Mouse (Mus musculus) ES-E14 (cell line): ENCODE measurements at regions not wholly inside any gene's neighbourhood (a gene's known extent, or its start where the extent isn't known, plus 50 kb on each side); places are given as distances from the start of the nearest gene placed in this dataset.

Experiments
- DNase-seq: peaks from one replicate; pipeline ENCODE4 v3.0.0-alpha.2; 2013; ENCODE audit warnings: low read depth, low spot score
- H3K27ac ChIP-seq: 2 replicates; pipeline ENCODE4 v1.5.1; 2012; ENCODE audit warnings: low read depth, mild to moderate bottlenecking, low read length, moderate library complexity, mixed read lengths; ENCODE audit not compliant: poor library complexity, insufficient read depth, severe bottlenecking
- H3K36me3 ChIP-seq: 2 replicates; pipeline ENCODE4 v1.6.1; 2012; ENCODE audit warnings: mild to moderate bottlenecking, low read length, moderate library complexity, mixed read lengths; ENCODE audit not compliant: control insufficient read depth, poor library complexity, insufficient read depth, severe bottlenecking
- H3K4me1 ChIP-seq, 2 experiments: fragments of 150-350 bp in 1 of 2; sonication (generic) in 1 of 2; 2 replicates each; pipeline ENCODE4 v1.6.1; 2012; ENCODE audit warnings: low read length in 2 of 2, mild to moderate bottlenecking in 1 of 2, mixed read lengths in 1 of 2; ENCODE audit not compliant: control insufficient read depth in 2 of 2, insufficient read depth in 2 of 2, poor library complexity in 1 of 2
- H3K4me3 ChIP-seq, 2 experiments: fragments of 150-350 bp in 1 of 2; sonication (generic) in 1 of 2; 2 replicates each; pipeline ENCODE4 v1.5.1; 2012; ENCODE audit warnings: low read length in 2 of 2, low read depth in 1 of 2, mild to moderate bottlenecking in 1 of 2, mixed read lengths in 1 of 2; ENCODE audit not compliant: insufficient read depth in 1 of 2, poor library complexity in 1 of 2, severe bottlenecking in 1 of 2
- H3K9ac ChIP-seq: 2 replicates; pipeline ENCODE4 v1.6.1; 2012; ENCODE audit warnings: low read depth, mild to moderate bottlenecking, low read length, mixed read lengths; ENCODE audit not compliant: poor library complexity, insufficient read depth, severe bottlenecking
- H3K9me3 ChIP-seq: fragments of 150-350 bp; sonication (generic); 2 replicates; pipeline ENCODE4 v1.6.1; 2012; ENCODE audit warnings: low read depth, mild to moderate bottlenecking, low read length; ENCODE audit not compliant: control insufficient read depth, insufficient read depth
- CHD2 ChIP-seq: IDR thresholded peaks from 2 replicates; pipeline ENCODE4 v1.6.1; 2014; ENCODE audit warnings: mild to moderate bottlenecking, low read depth, low read length, inconsistent platforms
- HCFC1 ChIP-seq: IDR thresholded peaks from 2 replicates; pipeline ENCODE4 v1.6.1; 2012; ENCODE audit warnings: low read length, inconsistent platforms, borderline replicate concordance; ENCODE audit not compliant: insufficient read depth
- MAFK ChIP-seq: IDR thresholded peaks from 2 replicates; pipeline ENCODE4 v1.6.1; 2014; ENCODE audit warnings: mild to moderate bottlenecking, low read depth, low read length, inconsistent platforms; ENCODE audit not compliant: insufficient read depth
- ZC3H11A ChIP-seq: IDR thresholded peaks from 2 replicates; pipeline ENCODE4 v1.6.1; 2012; ENCODE audit warnings: low read depth, mild to moderate bottlenecking, inconsistent platforms, low read length, borderline replicate concordance
- ZNF384 ChIP-seq: IDR thresholded peaks from 2 replicates; pipeline ENCODE4 v1.6.1; 2012; ENCODE audit warnings: low read depth, low read length, inconsistent platforms
- in situ Hi-C, 2 experiments: fragments of 600-800 bp; cut with MboI; formaldehyde crosslinking; loops; one replicate each; pipeline ENCODE4 v1.15.1; 2025; ENCODE audit warnings: low sequenced_read_pairs in 2 of 2, inconsistent platforms in 1 of 2; ENCODE audit not compliant: unreplicated experiment in 2 of 2

- in situ Hi-C loops = no loop called here
- Histone ChIP-seq H3K27ac (no peak overlapping the region), H3K9me3 (no peaks in the 10 kb centered on the region), H3K36me3 (no peaks in the 10 kb centered on the region), H3K9ac (no peak overlapping the region), H3K4me3 (no peak overlapping the region), H3K4me1 (no peaks in the 10 kb centered on the region)
- no peak for TF ChIP-seq MAFK
- no peak for DNase-seq
These were observed 656.2 kb downstream of the Slc16a7 start for GRCm38 (mm10) chr10:124733103-124733502.

GRCm38 (mm10) chr10:124732342-124732741 lies 656.9 kb downstream of the Slc16a7 start:
- DNase-seq = no peak
- in situ Hi-C loops = no loop called here
- H3K9me3 ChIP-seq = no peaks in the 10 kb centered on the region
- TF ChIP-seq CHD2 (no peak), HCFC1 (no peak), MAFK (no peak), ZNF384 (no peak), ZC3H11A (no peak)
- H3K36me3 ChIP-seq = no peaks in the 10 kb centered on the region
- no peak overlapping the region for H3K9ac ChIP-seq
- no peak overlapping the region for H3K4me3 ChIP-seq
- no peaks in the 10 kb centered on the region for H3K4me1 ChIP-seq
- no peak overlapping the region for H3K27ac ChIP-seq

- Histone ChIP-seq H3K27ac (no peak overlapping the region), H3K4me1 (no peaks in the 10 kb centered on the region), H3K9me3 (no peaks in the 10 kb centered on the region), H3K9ac (no peak overlapping the region), H3K4me3 (no peak overlapping the region), H3K36me3 (no peaks in the 10 kb centered on the region)
- in situ Hi-C loops = no loop called here
- TF ChIP-seq CHD2 (no peak), HCFC1 (no peak), ZC3H11A (no peak), MAFK (no peak), ZNF384 (no peak)
- no peak for DNase-seq
These were observed 657.9 kb downstream of the Slc16a7 start for GRCm38 (mm10) chr10:124731219-124731836.

GRCm38 (mm10) chr10:124712647-124713046 lies 676.6 kb downstream of the Slc16a7 start:
- TF ChIP-seq HCFC1 (no peak), ZC3H11A (no peak), MAFK (no peak), ZNF384 (no peak), CHD2 (no peak)
- H3K4me1 ChIP-seq = no peaks in the 10 kb centered on the region
- H3K9me3 ChIP-seq = no peaks in the 10 kb centered on the region
- H3K27ac ChIP-seq = no peak overlapping the region
- in situ Hi-C loops = no loop called here
- H3K4me3 ChIP-seq = no peak overlapping the region
- no peaks in the 10 kb centered on the region for H3K36me3 ChIP-seq
- H3K9ac ChIP-seq = no peak overlapping the region
- no peak for DNase-seq

- no peaks in the 10 kb centered on the region for H3K9me3 ChIP-seq
- H3K27ac ChIP-seq = no peak overlapping the region
- in situ Hi-C loops = no loop called here
- H3K36me3 ChIP-seq = no peaks in the 10 kb centered on the region
- no peak overlapping the region for H3K9ac ChIP-seq
- TF ChIP-seq MAFK (no peak), ZNF384 (no peak), ZC3H11A (no peak), HCFC1 (no peak), CHD2 (no peak)
- DNase-seq = no peak
- no peaks in the 10 kb centered on the region for H3K4me1 ChIP-seq
- no peak overlapping the region for H3K4me3 ChIP-seq
These were observed 678.3 kb downstream of the Slc16a7 start for GRCm38 (mm10) chr10:124710954-124711353.
